Mouse (Mus musculus): ENCODE results near the gene Fgf3.

- TF ChIP-seq CEBPB (IDR thresholded peaks at IDR 0.05; ENCODE audit: low read depth) (no peak), CTCF (IDR thresholded peaks at IDR 0.05; ENCODE audit: control insufficient read depth, insufficient read depth, insufficient read length) (no peak), MYOD1 (IDR thresholded peaks at IDR 0.05; ENCODE audit: control insufficient read depth, insufficient read length, low read depth) (no peak)
Observed at GRCm38 (mm10) chr7:144796986-144797735, 40.7 kb upstream of the Fgf3 start.
